Mouse (Mus musculus) kidney, embryonic 15.5 days (tissue): Measurements from ENCODE around the gene Aimp2. TPM values are rescaled to one million over a fixed set of nuclear protein-coding genes. Genes with fewer than 3 reads are reported as not detected.

ENCODE experiments used
- ATAC-seq: fragments of 200-750 bp; cut with Nextera tagmentation; replicated peaks from 2 replicates; pipeline ENCODE4 v1.8.0; 2017; ENCODE audit warnings: moderate TSS enrichment; ENCODE audit not compliant: low FRiP score
- H3K27ac ChIP-seq: fragments of 300-500 bp; sonication (generic); 2 replicates; pipeline ENCODE4 v1.5.1; 2015; ENCODE audit warnings: mild to moderate bottlenecking, inconsistent platforms
- H3K27me3 ChIP-seq: fragments of 300-500 bp; sonication (generic); 2 replicates; pipeline ENCODE4 v1.6.1; 2015; ENCODE audit warnings: inconsistent platforms
- H3K36me3 ChIP-seq: fragments of 300-500 bp; sonication (generic); 2 replicates; pipeline ENCODE4 v1.6.1; 2015; ENCODE audit warnings: inconsistent platforms
- H3K4me1 ChIP-seq: fragments of 300-500 bp; sonication (generic); 2 replicates; pipeline ENCODE4 v1.6.1; 2015; ENCODE audit warnings: inconsistent platforms
- H3K4me2 ChIP-seq: fragments of 300-500 bp; sonication (generic); 2 replicates; pipeline ENCODE4 v1.6.1; 2015; ENCODE audit warnings: moderate library complexity, mild to moderate bottlenecking, inconsistent platforms
- H3K4me3 ChIP-seq: fragments of 300-500 bp; sonication (generic); replicated peaks from 2 replicates; pipeline ENCODE4 v1.5.1; 2015; ENCODE audit warnings: mild to moderate bottlenecking, inconsistent platforms
- H3K9ac ChIP-seq: fragments of 300-500 bp; sonication (generic); 2 replicates; pipeline ENCODE4 v1.6.1; 2015; ENCODE audit warnings: mild to moderate bottlenecking, inconsistent platforms
- H3K9me3 ChIP-seq: fragments of 300-500 bp; sonication (generic); replicated peaks from 2 replicates; pipeline ENCODE4 v1.6.1; 2016; ENCODE audit warnings: inconsistent platforms
- WGBS: fragments of 180-500 bp; shearing (Covaris S2); methylation state at CpG from one replicate; pipeline ENCODE4 v1.1.7; 2015; ENCODE audit warnings: mixed read lengths; 5-methylcytosine and 5-hydroxymethylcytosine counted together
- polyA plus RNA-seq: library from polyadenylated mRNA; unstranded; fragments of >200 nt; fragmentation: Nextera tagmentation; extraction: Ambion mirVana; gene quantifications from 2 replicates; pipeline ENCODE4 v1.2.1, GENCODE M21; 2015

Gene Aimp2
- polyA plus RNA-seq, 1 experiment from 2014 or later = 113 TPM

- no peak overlapping the region for H3K9ac ChIP-seq
- peak overlapping the region; percentile 27; the same call in 1 of the 2 replicates for H3K27ac ChIP-seq
- no peak for ATAC-seq
- WGBS = 68% methylated on average over 5 of the region's 5 CpGs
- no peak overlapping the region for H3K4me3 ChIP-seq
- H3K27me3 ChIP-seq = no peaks in the 10 kb centered on the region
- H3K36me3 ChIP-seq = peaks cover 86% of the 10 kb centered on the region
- no peak overlapping the region for H3K4me2 ChIP-seq
- H3K9me3 ChIP-seq = no peaks in the 10 kb centered on the region
- 0 out of 2 replicates have a peak, but pooled peaks cover 2% of the 10 kb centered on the region for H3K4me1 ChIP-seq
Observed at GRCm38 (mm10) chr5:143893396-143893795, 16.3 kb downstream of the Aimp2 start.

- no peak overlapping the region for H3K27ac ChIP-seq
- H3K36me3 ChIP-seq = peaks cover 86% of the 10 kb centered on the region
- 71% methylated on average over 9 of the region's 9 CpGs for WGBS
- no peak overlapping the region for H3K4me3 ChIP-seq
- no peaks in the 10 kb centered on the region for H3K9me3 ChIP-seq
- 0 out of 2 replicates have a peak, but pooled peaks cover 2% of the 10 kb centered on the region for H3K4me1 ChIP-seq
- no peaks in the 10 kb centered on the region for H3K27me3 ChIP-seq
- H3K4me2 ChIP-seq = no peak overlapping the region
- H3K9ac ChIP-seq = no peak overlapping the region
- no peak for ATAC-seq
Observed at GRCm38 (mm10) chr5:143892255-143892886, 17.3 kb downstream of the Aimp2 start.

GRCm38 (mm10) chr5:143890741-143891140, 18.9 kb downstream of the Aimp2 start:
- H3K9ac ChIP-seq = no peak overlapping the region
- H3K27ac ChIP-seq = no peak overlapping the region
- H3K27me3 ChIP-seq = no peaks in the 10 kb centered on the region
- peaks cover 91% of the 10 kb centered on the region for H3K36me3 ChIP-seq
- H3K4me2 ChIP-seq = no peak overlapping the region
- no peak for ATAC-seq
- 0 out of 2 replicates have a peak, but pooled peaks cover 2% of the 10 kb centered on the region for H3K4me1 ChIP-seq
- H3K4me3 ChIP-seq = no peak overlapping the region
- 81% methylated on average over 6 of the region's 6 CpGs for WGBS
- 0 out of 2 replicates have a peak, but pooled peaks cover 1% of the 10 kb centered on the region for H3K9me3 ChIP-seq

GRCm38 (mm10) chr5:143885274-143885673, 24.4 kb downstream of the Aimp2 start:
- no peak overlapping the region for H3K27ac ChIP-seq
- no peaks in the 10 kb centered on the region for H3K4me1 ChIP-seq
- WGBS = 97% methylated on average over 3 of the region's 3 CpGs
- no peaks in the 10 kb centered on the region for H3K27me3 ChIP-seq
- 0 out of 2 replicates have a peak, but pooled peaks cover 4% of the 10 kb centered on the region for H3K9me3 ChIP-seq
- H3K4me2 ChIP-seq = no peak overlapping the region
- H3K4me3 ChIP-seq = no peak overlapping the region
- ATAC-seq = no peak
- H3K36me3 ChIP-seq = peaks cover 100% of the 10 kb centered on the region
- no peak overlapping the region for H3K9ac ChIP-seq

- H3K4me3 ChIP-seq = no peak overlapping the region
- H3K9me3 ChIP-seq = no peaks in the 10 kb centered on the region
- H3K27me3 ChIP-seq = no peaks in the 10 kb centered on the region
- H3K9ac ChIP-seq = no peak overlapping the region
- 64% methylated on average over 4 of the region's 4 CpGs for WGBS
- no peaks in the 10 kb centered on the region for H3K4me1 ChIP-seq
- H3K4me2 ChIP-seq = no peak overlapping the region
- H3K36me3 ChIP-seq = peaks cover 70% of the 10 kb centered on the region
- ATAC-seq = peak; percentile 58; the same call in 1 of the 2 replicates
- H3K27ac ChIP-seq = no peak overlapping the region
Observed at GRCm38 (mm10) chr5:143874571-143874970, 35.1 kb downstream of the Aimp2 start.

- ATAC-seq = no peak
- Histone ChIP-seq H3K9me3 (no peaks in the 10 kb centered on the region), H3K36me3 (peaks cover 43% of the 10 kb centered on the region)
Observed at GRCm38 (mm10) chr5:143871547-143872169, 38.0 kb downstream of the Aimp2 start.

More at GRCm38 (mm10) chr5:143871547-143872169, 38.0 kb downstream of the Aimp2 start:
- H3K4me3 ChIP-seq = no peak overlapping the region
- H3K27me3 ChIP-seq = no peaks in the 10 kb centered on the region
- H3K27ac ChIP-seq = no peak overlapping the region
- H3K9ac ChIP-seq = no peak overlapping the region
- no peaks in the 10 kb centered on the region for H3K4me1 ChIP-seq
- H3K4me2 ChIP-seq = no peak overlapping the region
- 87% methylated on average over 11 of the region's 11 CpGs for WGBS

Other genes with a start within 250 kb of the Aimp2 start
- 17.9 and 19.0 TPM in 2 replicates for gene Usp42, start 177.6 kb downstream of the Aimp2 start, polyA plus RNA-seq
- 41.1 and 43.3 TPM in 2 replicates for gene Eif2ak1, start 92.1 kb downstream of the Aimp2 start, polyA plus RNA-seq
- gene Ankrd61, start 12.2 kb downstream of the Aimp2 start, polyA plus RNA-seq = 0.36 and 0.58 TPM in 2 replicates
- 31.9 and 32.9 TPM in 2 replicates for gene Pms2, start 117 bp upstream of the Aimp2 start, polyA plus RNA-seq
- gene Gm42421, start 18.3 kb upstream of the Aimp2 start, polyA plus RNA-seq = 0.59 and 0.83 TPM in 2 replicates
- 0.81 TPM in 2 replicates for gene Rsph10b, start 23.2 kb upstream of the Aimp2 start, polyA plus RNA-seq
- gene Ccz1, start 105.0 kb upstream of the Aimp2 start, polyA plus RNA-seq = 84.3 and 91.6 TPM in 2 replicates
- gene Ocm, start 116.8 kb upstream of the Aimp2 start, polyA plus RNA-seq = 5.0 TPM in 2 replicates
- 5.4 and 5.8 TPM in 2 replicates for gene Lmtk2, start 190.6 kb upstream of the Aimp2 start, polyA plus RNA-seq